14 mouse cellular contexts compared by ENCODE assay signal in the genomic region with DNA sequence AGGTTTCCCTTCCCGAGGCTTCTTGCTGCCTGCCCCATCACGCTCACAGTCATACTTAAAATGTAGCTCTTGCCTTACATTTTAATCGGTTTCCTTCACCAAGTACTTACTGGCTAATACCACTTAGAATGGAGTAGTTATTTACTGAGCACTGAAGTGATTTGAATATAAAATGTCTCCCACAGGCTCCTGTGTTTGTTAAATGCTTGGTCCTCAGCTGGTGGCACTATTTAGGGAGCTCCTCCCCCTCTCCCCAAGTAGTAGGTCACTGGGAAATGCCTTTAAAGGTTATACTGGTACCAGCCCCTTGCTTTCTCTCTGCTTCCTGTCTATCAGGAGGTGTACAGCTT. TPM values are rescaled to one million over a fixed set of nuclear protein-coding genes. Genes with fewer than 3 reads are reported as not detected.
DNase-seq lines count a peak whose midpoint lies in the region; ATAC-seq and TF ChIP-seq lines count a peak whose summit lies in the region.
"Had no signal": no experiment of that assay in that cellular context is flagged by ENCODE, and none has a peak within 500 bp of the region (broad histone marks: within the 10 kb centered on the region; RNA-seq: fewer than 3 reads in every experiment).

No protein-coding gene starts in this region.

- no peak for TF ChIP-seq CTCF in kidney, adult 2 months (conservative IDR thresholded peaks at IDR 0.05; ENCODE audit: insufficient read depth, insufficient read length, low read depth, low read length)

- DNase-seq in frontal cortex, postnatal 14 days (ENCODE audit: low spot score in 2 of 2): no peak
- DNase-seq in neural tube, embryonic 10.5 days (ENCODE audit: extremely low spot score, low spot score): no peak
- DNase-seq in limb, embryonic 14.5 days (ENCODE audit: low spot score): no peak
- no peak for DNase-seq in kidney, adult 2 months
- DNase-seq in adrenal gland, adult 18-20 months (ENCODE audit: low spot score in 2 of 2): no peak

- peak overlapping the region; percentile 1; the same call in 1 of the 2 replicates for H3K9ac ChIP-seq in neural tube, embryonic 13.5 days
- H3K9ac ChIP-seq in limb, embryonic 14.5 days (ENCODE audit: low read depth, low read length, severe bottlenecking): peak overlapping the region; percentile 2; the same call in 1 of the 2 replicates
- H3K9ac ChIP-seq: limb, embryonic 15.5 days had no signal

- H3K27me3 ChIP-seq in neural tube, embryonic 13.5 days: no peaks in the 10 kb centered on the region
- H3K27me3 ChIP-seq in limb, embryonic 14.5 days (ENCODE audit: control insufficient read depth, insufficient read depth, low read length): no peaks in the 10 kb centered on the region
- H3K27me3 ChIP-seq in kidney, adult 2 months (replicated peaks; ENCODE audit: control insufficient read depth, insufficient read depth, low read length): no peaks in the 10 kb centered on the region; the same call in 1 of the 2 replicates
- H3K27me3 ChIP-seq: limb, embryonic 15.5 days; megakaryocyte, embryonic 14.5 days had no signal

- TF ChIP-seq POLR2A in limb, embryonic 14.5 days (IDR thresholded peaks at IDR 0.05; ENCODE audit: borderline replicate concordance, extremely low read depth, insufficient read depth, insufficient read length): no peak
- no peak for TF ChIP-seq POLR2A in kidney, adult 2 months (IDR thresholded peaks at IDR 0.05; ENCODE audit: low read depth, low read length)

- ATAC-seq in frontal cortex, adult (ENCODE audit: low TSS enrichment): peak; percentile 6; the same call in 1 of the 2 replicates
- peak; percentile 62; the same call in 1 of the 2 replicates for ATAC-seq in neural tube, embryonic 13.5 days (ENCODE audit: low read depth)
- no peak for ATAC-seq in limb, embryonic 14.5 days (ENCODE audit: low FRiP score, low read depth)
- no peak for ATAC-seq in monocyte, adult 5-6 weeks (replicated peaks; ENCODE audit: insufficient number of reproducible peaks, low FRiP score, low TSS enrichment, poor library complexity, severe bottlenecking)

- peaks cover 6% of the 10 kb centered on the region; the same call in 1 of the 2 replicates for H3K4me1 ChIP-seq in neural tube, embryonic 13.5 days (replicated peaks)
- H3K4me1 ChIP-seq in limb, embryonic 14.5 days (ENCODE audit: control insufficient read depth, insufficient read depth, low read length): no peaks in the 10 kb centered on the region
- H3K4me1 ChIP-seq in kidney, adult 2 months (ENCODE audit: control insufficient read depth, insufficient read depth, low read length): no peaks in the 10 kb centered on the region
- H3K4me1 ChIP-seq: limb, embryonic 15.5 days; megakaryocyte, embryonic 14.5 days had no signal

- peak overlapping the region; percentile 49 for H3K27ac ChIP-seq in neural tube, embryonic 13.5 days (replicated peaks)
- no peak overlapping the region for H3K27ac ChIP-seq in limb, embryonic 14.5 days (replicated peaks; ENCODE audit: low read depth, low read length)
- H3K27ac ChIP-seq in kidney, adult 2 months (ENCODE audit: insufficient read depth, low read depth, low read length): no peak overlapping the region
- H3K27ac ChIP-seq: kidney, postnatal 0 days; limb, embryonic 15.5 days had no signal

- H3K4me2 ChIP-seq in neural tube, embryonic 13.5 days: no peak overlapping the region
- H3K4me2 ChIP-seq in limb, embryonic 14.5 days (replicated peaks; ENCODE audit: low read depth, low read length, severe bottlenecking): no peak overlapping the region
- H3K4me2 ChIP-seq: limb, embryonic 15.5 days had no signal

- H3K4me3 ChIP-seq in neural tube, embryonic 13.5 days: no peak overlapping the region
- H3K4me3 ChIP-seq in limb, embryonic 14.5 days (replicated peaks; ENCODE audit: low read length): no peak overlapping the region
- no peak overlapping the region for H3K4me3 ChIP-seq in kidney, adult 2 months (ENCODE audit: insufficient read depth, low read depth, low read length)
- H3K4me3 ChIP-seq: limb, embryonic 15.5 days; megakaryocyte, embryonic 14.5 days had no signal

- no peaks in the 10 kb centered on the region for H3K9me3 ChIP-seq in neural tube, embryonic 13.5 days
- H3K9me3 ChIP-seq in limb, embryonic 14.5 days (ENCODE audit: control insufficient read depth, low read length): no peaks in the 10 kb centered on the region
- H3K9me3 ChIP-seq: limb, embryonic 15.5 days had no signal

- no peaks in the 10 kb centered on the region for H3K36me3 ChIP-seq in neural tube, embryonic 13.5 days
- H3K36me3 ChIP-seq in limb, embryonic 14.5 days (ENCODE audit: control insufficient read depth, insufficient read depth, low read length): no peaks in the 10 kb centered on the region
- H3K36me3 ChIP-seq in kidney, adult 2 months (ENCODE audit: control insufficient read depth, insufficient read depth, low read length): no peaks in the 10 kb centered on the region
- H3K36me3 ChIP-seq: G1E; limb, embryonic 15.5 days had no signal

- WGBS in neural tube, embryonic 13.5 days: 17% methylated on average over 3 of the region's 3 CpGs
- WGBS in limb, embryonic 14.5 days: 30% methylated on average over 3 of the region's 3 CpGs
- WGBS in kidney, adult 2 months: 25% methylated on average over 3 of the region's 3 CpGs

RNA-seq across cellular contexts. Expression of gene Ces5a, which starts 56.6 kb away (rescaled TPM):
- 0.31 TPM in 1 of 2 replicates, not detected in the other for polyA plus RNA-seq in neural tube, embryonic 13.5 days (2015; fragmentation: Nextera tagmentation; extraction: Ambion mirVana)
- 0.15 and 0.17 TPM in 2 replicates for polyA plus RNA-seq in limb, embryonic 14.5 days (2012; rRNA removed)
- polyA plus RNA-seq in limb, embryonic 14.5 days (2014; fragmentation: Nextera tagmentation; extraction: Ambion mirVana): 0.11 TPM in 1 of 2 replicates, not detected in the other
- not detected in 3 replicates for total RNA-seq in monocyte, adult 5-6 weeks (2017)
- polyA plus RNA-seq in kidney, adult 2 months (2012; rRNA removed): not detected in 2 replicates
- total RNA-seq in adrenal gland, adult 18-20 months (2021): not detected
- total RNA-seq: G1E; granulocyte monocyte progenitor cell, adult 5-6 weeks; neutrophil, adult 5-6 weeks had no signal
- polyA plus RNA-seq: G1E had no signal

Comparison
In these comparisons a context has a peak if more than half of its experiments do, and no peak if none do; other contexts are left out.
1. ATAC-seq: peak in frontal cortex, adult (single experiment) and neural tube, embryonic 13.5 days (single experiment); none in limb, embryonic 14.5 days (single experiment) and monocyte, adult 5-6 weeks (single experiment).